Mouse (Mus musculus): ENCODE data around the gene Fam90a1a. TPM values are rescaled to one million over a fixed set of nuclear protein-coding genes. Genes with fewer than 3 reads are reported as not detected.
A peak's percentile ranks its signal among the peaks of the same experiment; 100 is the strongest.

Fam90a1a gene
- polyA plus RNA-seq, 1 experiment from 2014 or later = not detected

- Histone ChIP-seq H3K4me2 (replicated peaks) (no peak overlapping the region), H3K9ac (no peak overlapping the region), H3K27me3 (replicated peaks) (no peaks in the 10 kb centered on the region), H3K27ac (no peak overlapping the region), H3K4me1 (no peaks in the 10 kb centered on the region), H3K36me3 (no peaks in the 10 kb centered on the region), H3K4me3 (no peak overlapping the region), H3K9me3 (no peaks in the 10 kb centered on the region)
- ATAC-seq (ENCODE audit: low FRiP score, low read depth) = no peak
- 64% methylated on average over 4 of the region's 4 CpGs for WGBS
Measured at GRCm38 (mm10) chr8:21978193-21978592, 19.7 kb downstream of the Fam90a1a start.

GRCm38 (mm10) chr8:21981664-21982337 lies 23.3 kb downstream of the Fam90a1a start:
- Histone ChIP-seq H3K27me3 (replicated peaks) (no peaks in the 10 kb centered on the region), H3K9ac (no peak overlapping the region), H3K4me2 (replicated peaks) (no peak overlapping the region), H3K36me3 (no peaks in the 10 kb centered on the region), H3K4me1 (no peaks in the 10 kb centered on the region), H3K4me3 (no peak overlapping the region), H3K27ac (no peak overlapping the region), H3K9me3 (no peaks in the 10 kb centered on the region)
- ATAC-seq (ENCODE audit: low FRiP score, low read depth) = peak; percentile 50; the same call in 1 of the 2 replicates
- WGBS = 52% methylated on average over 8 of the region's 8 CpGs

- Histone ChIP-seq H3K27me3 (replicated peaks) (no peaks in the 10 kb centered on the region), H3K4me1 (no peaks in the 10 kb centered on the region), H3K4me3 (no peak overlapping the region), H3K27ac (no peak overlapping the region), H3K4me2 (replicated peaks) (no peak overlapping the region), H3K9me3 (no peaks in the 10 kb centered on the region), H3K36me3 (no peaks in the 10 kb centered on the region), H3K9ac (no peak overlapping the region)
- WGBS = 34% methylated on average over 6 of the region's 6 CpGs
- ATAC-seq (ENCODE audit: low FRiP score, low read depth) = peak; percentile 70; the same call in 1 of the 2 replicates
Measured at GRCm38 (mm10) chr8:21992184-21992583, 33.7 kb downstream of the Fam90a1a start.

DNA sequence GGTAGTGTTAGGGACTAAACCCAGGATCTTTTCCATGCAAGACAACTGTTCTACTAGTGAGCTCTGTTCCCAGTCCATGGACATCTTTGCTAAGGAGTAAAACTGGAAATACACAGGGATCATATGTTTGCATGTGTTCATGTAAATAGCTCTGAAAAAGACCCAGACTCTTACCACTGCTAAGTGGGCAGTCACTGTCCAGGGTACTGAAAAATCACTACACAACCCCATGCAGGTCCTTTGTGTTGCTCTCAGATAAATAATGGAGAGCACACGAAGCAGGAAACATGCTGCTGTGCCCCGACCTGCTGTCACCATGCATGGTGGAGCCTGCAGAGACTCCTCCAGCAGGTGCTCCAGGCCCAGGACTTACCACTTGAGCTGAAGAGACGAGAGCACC lies 36.7 kb downstream of the Fam90a1a start:
- Histone ChIP-seq H3K4me3 (no peak overlapping the region), H3K27ac (no peak overlapping the region), H3K27me3 (replicated peaks) (no peaks in the 10 kb centered on the region), H3K4me2 (replicated peaks) (no peak overlapping the region), H3K4me1 (no peaks in the 10 kb centered on the region), H3K9me3 (no peaks in the 10 kb centered on the region), H3K9ac (no peak overlapping the region), H3K36me3 (no peaks in the 10 kb centered on the region)
- 51% methylated on average over 3 of the region's 3 CpGs for WGBS
- no peak for ATAC-seq (ENCODE audit: low FRiP score, low read depth)

- H3K4me3 ChIP-seq = no peak overlapping the region
- no peaks in the 10 kb centered on the region for H3K27me3 ChIP-seq (replicated peaks)
- no peaks in the 10 kb centered on the region for H3K4me1 ChIP-seq
- WGBS = 88% methylated on average over 14 of the region's 14 CpGs
- H3K27ac ChIP-seq = no peak overlapping the region
- no peaks in the 10 kb centered on the region for H3K9me3 ChIP-seq
- no peak overlapping the region for H3K9ac ChIP-seq
- no peaks in the 10 kb centered on the region for H3K36me3 ChIP-seq
- no peak for ATAC-seq (ENCODE audit: low FRiP score, low read depth)
- no peak overlapping the region for H3K4me2 ChIP-seq (replicated peaks)
Measured at GRCm38 (mm10) chr8:22004750-22005522, 46.4 kb downstream of the Fam90a1a start.

GRCm38 (mm10) chr8:22006423-22006822 lies 47.9 kb downstream of the Fam90a1a start:
- no peak overlapping the region for H3K4me3 ChIP-seq
- no peaks in the 10 kb centered on the region; the same call in 1 of the 2 replicates for H3K36me3 ChIP-seq
- no peaks in the 10 kb centered on the region for H3K9me3 ChIP-seq
- H3K9ac ChIP-seq = no peak overlapping the region
- no peaks in the 10 kb centered on the region for H3K4me1 ChIP-seq
- ATAC-seq (ENCODE audit: low FRiP score, low read depth) = no peak
- no peak overlapping the region for H3K4me2 ChIP-seq (replicated peaks)
- no peak overlapping the region for H3K27ac ChIP-seq
- H3K27me3 ChIP-seq (replicated peaks) = no peaks in the 10 kb centered on the region
- 83% methylated on average over 6 of the region's 6 CpGs for WGBS

DNA sequence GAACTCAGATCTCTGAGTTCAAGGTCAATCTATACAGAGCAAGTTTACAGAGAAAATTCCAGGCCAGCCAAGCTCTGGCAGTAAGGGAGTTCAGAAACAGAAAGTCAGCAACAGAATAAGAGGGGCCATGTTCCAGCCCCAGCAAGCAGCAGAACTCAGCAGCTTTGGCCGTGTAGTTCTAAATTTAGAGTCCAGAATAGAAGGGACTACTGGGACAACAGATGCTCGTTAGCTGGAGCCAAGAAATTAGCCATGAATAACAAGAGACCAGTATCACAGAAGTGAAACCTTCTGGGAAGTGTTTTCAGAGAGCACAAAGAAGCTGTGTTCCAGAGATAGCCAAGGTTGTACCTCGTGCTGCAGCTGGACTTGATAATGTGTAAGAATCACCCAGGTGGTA lies 50.9 kb downstream of the Fam90a1a start:
- H3K9ac ChIP-seq = no peak overlapping the region
- H3K27ac ChIP-seq = no peak overlapping the region
- H3K4me1 ChIP-seq = no peaks in the 10 kb centered on the region
- H3K36me3 ChIP-seq = no peaks in the 10 kb centered on the region; the same call in 1 of the 2 replicates
- ATAC-seq (ENCODE audit: low FRiP score, low read depth) = no peak
- 72% methylated on average over 3 of the region's 3 CpGs for WGBS
- H3K27me3 ChIP-seq (replicated peaks) = no peaks in the 10 kb centered on the region
- no peak overlapping the region for H3K4me2 ChIP-seq (replicated peaks)
- no peak overlapping the region for H3K4me3 ChIP-seq
- H3K9me3 ChIP-seq = no peaks in the 10 kb centered on the region

GRCm38 (mm10) chr8:22013034-22013707 lies 54.7 kb downstream of the Fam90a1a start:
- H3K4me1 ChIP-seq = no peaks in the 10 kb centered on the region
- no peak overlapping the region for H3K9ac ChIP-seq
- no peak overlapping the region for H3K4me3 ChIP-seq
- no peaks in the 10 kb centered on the region for H3K27me3 ChIP-seq (replicated peaks)
- no peak overlapping the region for H3K27ac ChIP-seq
- H3K4me2 ChIP-seq (replicated peaks) = no peak overlapping the region
- WGBS = 76% methylated on average over 24 of the region's 24 CpGs
- no peaks in the 10 kb centered on the region for H3K9me3 ChIP-seq
- ATAC-seq (ENCODE audit: low FRiP score, low read depth) = no peak
- H3K36me3 ChIP-seq = no peaks in the 10 kb centered on the region; the same call in 1 of the 2 replicates

Other genes with a start within 250 kb of the Fam90a1a start
- gene Defa24, start 224.2 kb upstream of the Fam90a1a start, polyA plus RNA-seq (2016; fragmentation: Nextera tagmentation; extraction: Ambion mirVana) = not detected in 2 replicates
- gene Defb50, start 135.2 kb upstream of the Fam90a1a start, polyA plus RNA-seq (2016; fragmentation: Nextera tagmentation; extraction: Ambion mirVana) = not detected in 2 replicates
- gene Defb2, start 118.8 kb upstream of the Fam90a1a start, polyA plus RNA-seq (2016; fragmentation: Nextera tagmentation; extraction: Ambion mirVana) = not detected in 2 replicates
- not detected in 2 replicates for gene Defb10, start 99.8 kb upstream of the Fam90a1a start, polyA plus RNA-seq (2016; fragmentation: Nextera tagmentation; extraction: Ambion mirVana)
- gene Defb9, start 73.3 kb upstream of the Fam90a1a start, polyA plus RNA-seq (2016; fragmentation: Nextera tagmentation; extraction: Ambion mirVana) = not detected in 2 replicates
- not detected in 2 replicates for gene Defb11, start 52.3 kb upstream of the Fam90a1a start, polyA plus RNA-seq (2016; fragmentation: Nextera tagmentation; extraction: Ambion mirVana)
- not detected in 2 replicates for gene Defb15, start 26.0 kb upstream of the Fam90a1a start, polyA plus RNA-seq (2016; fragmentation: Nextera tagmentation; extraction: Ambion mirVana)
- gene Defb35, start 20.4 kb upstream of the Fam90a1a start, polyA plus RNA-seq (2016; fragmentation: Nextera tagmentation; extraction: Ambion mirVana) = not detected in 2 replicates
- gene Defb13, start 12.0 kb upstream of the Fam90a1a start, polyA plus RNA-seq (2016; fragmentation: Nextera tagmentation; extraction: Ambion mirVana) = not detected in 2 replicates
- gene Ccdc70, start 11.1 kb downstream of the Fam90a1a start, polyA plus RNA-seq (2016; fragmentation: Nextera tagmentation; extraction: Ambion mirVana) = not detected in 2 replicates
- gene Atp7b, start 101.6 kb downstream of the Fam90a1a start, polyA plus RNA-seq (2016; fragmentation: Nextera tagmentation; extraction: Ambion mirVana) = 1.5 and 1.7 TPM in 2 replicates
- 20.9 and 30.2 TPM in 2 replicates for gene Alg11, start 102.0 kb downstream of the Fam90a1a start, polyA plus RNA-seq (2016; fragmentation: Nextera tagmentation; extraction: Ambion mirVana)
- not detected in 2 replicates for gene Nek5, start 166.3 kb downstream of the Fam90a1a start, polyA plus RNA-seq (2016; fragmentation: Nextera tagmentation; extraction: Ambion mirVana)
- 8.1 and 8.8 TPM in 2 replicates for gene Nek3, start 207.7 kb downstream of the Fam90a1a start, polyA plus RNA-seq (2016; fragmentation: Nextera tagmentation; extraction: Ambion mirVana)
- 37.5 and 47.1 TPM in 2 replicates for gene Ckap2, start 227.1 kb downstream of the Fam90a1a start, polyA plus RNA-seq (2016; fragmentation: Nextera tagmentation; extraction: Ambion mirVana)
- gene Vps36, start 234.1 kb downstream of the Fam90a1a start, polyA plus RNA-seq (2016; fragmentation: Nextera tagmentation; extraction: Ambion mirVana) = 39.2 and 42.7 TPM in 2 replicates

Data from neural tube, embryonic 12.5 days (tissue).